Mouse (Mus musculus) liver, adult 2 months (tissue): ENCODE measurements around the gene Cnst. TPM values are rescaled to one million over a fixed set of nuclear protein-coding genes. Genes with fewer than 3 reads are reported as not detected.
A peak's percentile ranks its signal among the peaks of the same experiment; 100 is the strongest.

Experiments used
- DNase-seq: peaks from one replicate; pipeline ENCODE4 v3.0.0-alpha.2; 2011; ENCODE audit warnings: low read depth, low spot score; ENCODE audit errors: extremely low read depth
- H3K27ac ChIP-seq: fragments of 200-500 bp; replicated peaks from 2 replicates; pipeline ENCODE4 v1.5.1; 2012; ENCODE audit warnings: low read depth, mild to moderate bottlenecking, control low read depth, inconsistent platforms, low read length; ENCODE audit not compliant: insufficient read depth
- H3K27me3 ChIP-seq: fragments of 200-500 bp; 2 replicates; pipeline ENCODE4 v1.6.1; 2012; ENCODE audit warnings: mild to moderate bottlenecking, moderate library complexity, low read length, inconsistent platforms; ENCODE audit not compliant: control insufficient read depth, insufficient read depth
- H3K36me3 ChIP-seq: fragments of 200-500 bp; 2 replicates; pipeline ENCODE4 v1.6.1; 2012; ENCODE audit warnings: low read length, inconsistent platforms; ENCODE audit not compliant: control insufficient read depth, insufficient read depth
- H3K4me1 ChIP-seq: fragments of 200-500 bp; 2 replicates; pipeline ENCODE4 v1.6.1; 2011; ENCODE audit warnings: low read length; ENCODE audit not compliant: control insufficient read depth, insufficient read depth
- H3K4me3 ChIP-seq: fragments of 200-500 bp; 2 replicates; pipeline ENCODE4 v1.5.1; 2011; ENCODE audit warnings: low read depth, mild to moderate bottlenecking, control low read depth, low read length, moderate library complexity; ENCODE audit not compliant: insufficient read depth
- H3K79me2 ChIP-seq: fragments of 200-500 bp; 2 replicates; pipeline ENCODE4 v1.6.1; 2012; ENCODE audit warnings: inconsistent platforms, mild to moderate bottlenecking, low read length, moderate library complexity; ENCODE audit not compliant: control insufficient read depth, insufficient read depth
- H3K9ac ChIP-seq: fragments of 200-500 bp; 2 replicates; pipeline ENCODE4 v1.6.1; 2012; ENCODE audit warnings: low read depth, mild to moderate bottlenecking, control low read depth, inconsistent platforms, low read length
- CTCF ChIP-seq: fragments of 200-500 bp; IDR thresholded peaks from 2 replicates; pipeline ENCODE4 v1.5.1; 2011; ENCODE audit warnings: low read depth, low read length, control low read depth
- POLR2A ChIP-seq: fragments of 200-500 bp; IDR thresholded peaks from 2 replicates; pipeline ENCODE4 v1.6.1; 2011; ENCODE audit warnings: low read length, control low read depth; ENCODE audit not compliant: insufficient read depth; ENCODE audit errors: extremely low read depth
- WGBS: fragments of 180-500 bp; shearing (Covaris S2); methylation state at CpG from one replicate; pipeline ENCODE4 v1.1.7; 2018; 5-methylcytosine and 5-hydroxymethylcytosine counted together
- polyA plus RNA-seq: library from polyadenylated mRNA; depleted of rRNA; stranded (reverse); fragments of >200 nt; gene quantifications from 2 replicates; pipeline ENCODE4 v1.2.3, GENCODE M21; 2012
- total RNA-seq: library from RNA; depleted of rRNA; stranded (reverse); fragments of >200 nt; gene quantifications from 2 replicates; pipeline ENCODE4 v1.2.3, GENCODE M21; 2014

Gene Cnst
- total and polyA plus RNA-seq, 2 experiments, result 3.9 to 14.9 TPM

DNA sequence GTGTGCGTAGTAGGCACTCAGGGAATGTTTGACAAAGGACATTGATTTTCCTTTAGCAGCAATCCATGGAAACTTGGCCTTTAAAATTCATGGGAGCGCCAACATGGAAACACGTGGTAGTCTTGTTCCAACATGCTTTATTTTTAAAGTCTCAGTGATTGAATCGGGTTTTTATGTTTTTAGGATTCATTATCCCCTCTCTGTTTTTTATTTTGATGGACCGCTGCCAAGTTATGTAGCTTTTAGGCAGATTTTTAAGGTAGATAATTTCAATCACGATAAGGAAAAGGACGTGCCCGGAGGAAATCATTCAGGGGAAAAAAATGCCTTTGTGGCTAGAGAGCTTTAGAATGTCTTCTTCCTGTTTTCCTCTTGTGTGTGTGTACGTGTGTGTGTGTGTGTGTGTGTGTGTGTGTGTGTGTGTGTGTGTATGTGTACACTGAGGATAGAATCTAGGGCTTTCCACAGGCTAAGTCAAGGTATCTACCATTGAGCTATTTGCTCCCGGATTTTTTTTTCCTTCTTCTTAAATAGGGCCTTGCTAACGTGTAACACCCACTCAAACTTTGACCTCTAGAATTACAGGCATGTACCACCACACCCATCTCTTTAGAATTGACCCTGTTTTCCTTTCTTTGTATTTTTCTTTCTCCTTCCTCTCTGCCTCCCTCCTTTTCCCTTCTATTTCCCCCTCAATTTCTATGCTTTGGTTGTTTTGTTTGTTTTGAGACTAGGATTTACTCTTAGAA lies 13.4 kb downstream of the Cnst start:
- TF ChIP-seq POLR2A, result no peak
- TF ChIP-seq CTCF, result no peak
- WGBS, result 25% methylated on average over 11 of the region's 11 CpGs
- Histone ChIP-seq H3K79me2 (peaks cover 28% of the 10 kb centered on the region), H3K27ac (peak overlapping the region; percentile 96), H3K27me3 (no peaks in the 10 kb centered on the region), H3K4me1 (peaks cover 38% of the 10 kb centered on the region), H3K36me3 (no peaks in the 10 kb centered on the region), H3K9ac (no peak overlapping the region), H3K4me3 (no peak overlapping the region)
- DNase-seq, result peak; percentile 96

DNA sequence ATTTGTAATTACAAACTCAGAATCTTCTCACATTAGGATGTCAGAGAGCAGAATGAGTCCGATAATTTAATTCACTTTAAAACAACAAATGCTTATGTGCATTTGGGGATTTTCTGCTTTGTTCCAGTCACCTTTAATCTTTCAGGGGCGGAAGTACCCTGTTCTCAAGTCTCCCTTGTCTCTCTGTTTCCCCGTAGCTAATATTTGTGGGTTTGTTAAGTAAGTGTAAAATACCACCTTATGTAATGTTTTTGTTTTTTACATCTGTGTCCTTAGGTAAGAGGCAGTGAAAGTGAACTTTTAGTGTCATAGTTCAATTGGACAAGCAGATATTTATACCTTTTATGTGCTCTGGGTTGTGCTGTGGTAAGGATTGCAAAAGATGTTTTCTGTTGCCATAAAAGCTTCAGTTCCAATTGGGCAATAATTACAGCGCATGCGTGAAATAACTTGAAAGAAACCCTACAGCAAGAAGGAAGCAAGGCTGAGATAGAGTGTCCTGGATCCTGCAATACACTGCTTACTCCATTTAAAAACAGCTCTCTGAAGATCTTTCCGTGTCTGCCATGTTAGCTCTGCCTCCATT lies 14.8 kb downstream of the Cnst start:
- Histone ChIP-seq H3K9ac (peak overlapping the region; percentile 33; the same call in 1 of the 2 replicates), H3K4me1 (peaks cover 38% of the 10 kb centered on the region), H3K27me3 (no peaks in the 10 kb centered on the region), H3K27ac (peak overlapping the region; percentile 96), H3K79me2 (peaks cover 28% of the 10 kb centered on the region), H3K36me3 (no peaks in the 10 kb centered on the region), H3K4me3 (no peak overlapping the region)
- TF ChIP-seq POLR2A (no peak), CTCF (no peak)
- WGBS, result 38% methylated on average over 6 of the region's 6 CpGs
- peak; percentile 98 for DNase-seq

DNA sequence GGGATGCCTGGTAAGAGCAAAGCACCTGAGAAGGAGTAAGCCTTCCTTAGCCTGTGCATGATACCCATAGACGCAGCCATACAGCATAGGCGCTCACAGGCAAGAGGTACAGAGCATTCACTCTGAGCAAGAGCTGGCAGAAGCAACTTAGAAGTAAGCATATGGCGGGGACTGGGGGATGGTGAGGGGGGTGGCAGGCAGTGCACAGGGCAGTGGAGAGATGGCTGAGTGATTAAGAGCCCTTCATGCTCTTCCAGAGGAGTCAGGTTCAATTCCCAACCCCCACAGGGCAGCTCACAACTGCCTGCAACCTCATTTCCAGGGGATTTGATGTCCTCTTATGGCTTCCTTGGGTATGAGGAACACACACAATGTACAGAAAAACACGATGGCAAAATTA lies 17.0 kb downstream of the Cnst start:
- WGBS, result 88% methylated on average over 4 of the region's 4 CpGs
- H3K79me2 ChIP-seq, result peaks cover 32% of the 10 kb centered on the region

DNA sequence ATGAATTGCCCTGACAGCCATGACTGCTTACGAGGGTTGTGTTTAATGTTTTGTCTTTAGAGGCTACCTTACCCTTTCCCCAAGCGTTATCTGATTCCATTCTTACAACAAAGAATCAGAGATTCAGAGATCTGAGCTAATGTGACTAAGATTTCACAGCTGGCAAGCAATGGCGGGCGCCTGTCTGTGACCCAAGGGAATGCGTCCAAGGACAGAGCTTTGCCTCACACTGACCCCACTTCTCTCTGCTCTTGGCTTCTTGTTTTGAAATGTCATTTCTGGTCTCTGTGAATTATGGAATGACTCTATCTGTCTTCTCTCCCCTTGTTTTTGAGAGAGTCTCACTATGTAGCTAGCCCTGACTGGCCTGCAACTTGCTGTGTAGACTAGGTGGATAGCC lies 17.8 kb downstream of the Cnst start:
- H3K27ac ChIP-seq, result peak overlapping the region; percentile 61
- peak; percentile 77 for DNase-seq
- H3K36me3 ChIP-seq, result no peaks in the 10 kb centered on the region
- H3K9ac ChIP-seq, result no peak overlapping the region
- H3K27me3 ChIP-seq, result no peaks in the 10 kb centered on the region
- no peak overlapping the region for H3K4me3 ChIP-seq
- TF ChIP-seq POLR2A (no peak), CTCF (0 out of 2 replicates have a peak, but pooled peaks have one; percentile 12)
- peaks cover 28% of the 10 kb centered on the region for H3K4me1 ChIP-seq
- 20% methylated on average over 5 of the region's 5 CpGs for WGBS
- peaks cover 28% of the 10 kb centered on the region for H3K79me2 ChIP-seq

More for the DNA sequence above, 17.0 kb downstream of the Cnst start:
- peaks cover 24% of the 10 kb centered on the region for H3K4me1 ChIP-seq
- H3K36me3 ChIP-seq, result no peaks in the 10 kb centered on the region
- no peak overlapping the region for H3K27ac ChIP-seq
- TF ChIP-seq CTCF (no peak), POLR2A (no peak)
- no peak overlapping the region for H3K4me3 ChIP-seq
- H3K27me3 ChIP-seq, result no peaks in the 10 kb centered on the region
- no peak overlapping the region for H3K9ac ChIP-seq
- no peak for DNase-seq

DNA sequence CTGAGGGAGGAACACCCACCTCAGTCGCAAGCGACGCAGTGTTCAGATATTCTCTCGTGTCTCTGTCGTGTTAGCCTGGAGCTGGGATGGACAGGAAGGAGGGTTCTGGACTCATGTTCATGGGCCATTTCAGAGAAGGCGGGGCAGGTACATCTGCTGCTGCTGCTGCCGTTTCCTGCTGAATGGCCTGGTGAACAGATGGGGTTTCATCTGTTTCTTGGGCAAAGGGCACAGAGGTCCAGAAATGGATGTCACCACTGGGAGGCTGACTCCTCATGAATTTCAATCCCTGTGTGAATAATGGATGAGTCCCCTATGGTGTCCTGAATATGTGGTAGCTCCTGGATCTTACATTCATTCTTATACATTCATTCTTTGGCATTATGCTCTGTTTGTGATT lies 21.4 kb downstream of the Cnst start:
- Histone ChIP-seq H3K27ac (no peak overlapping the region), H3K79me2 (peaks cover 21% of the 10 kb centered on the region), H3K36me3 (no peaks in the 10 kb centered on the region), H3K4me3 (no peak overlapping the region), H3K27me3 (no peaks in the 10 kb centered on the region), H3K4me1 (peaks cover 24% of the 10 kb centered on the region), H3K9ac (no peak overlapping the region)
- DNase-seq, result no peak
- no peak for TF ChIP-seq CTCF
- no peak for TF ChIP-seq POLR2A
- WGBS, result 69% methylated on average over 7 of the region's 7 CpGs

DNA sequence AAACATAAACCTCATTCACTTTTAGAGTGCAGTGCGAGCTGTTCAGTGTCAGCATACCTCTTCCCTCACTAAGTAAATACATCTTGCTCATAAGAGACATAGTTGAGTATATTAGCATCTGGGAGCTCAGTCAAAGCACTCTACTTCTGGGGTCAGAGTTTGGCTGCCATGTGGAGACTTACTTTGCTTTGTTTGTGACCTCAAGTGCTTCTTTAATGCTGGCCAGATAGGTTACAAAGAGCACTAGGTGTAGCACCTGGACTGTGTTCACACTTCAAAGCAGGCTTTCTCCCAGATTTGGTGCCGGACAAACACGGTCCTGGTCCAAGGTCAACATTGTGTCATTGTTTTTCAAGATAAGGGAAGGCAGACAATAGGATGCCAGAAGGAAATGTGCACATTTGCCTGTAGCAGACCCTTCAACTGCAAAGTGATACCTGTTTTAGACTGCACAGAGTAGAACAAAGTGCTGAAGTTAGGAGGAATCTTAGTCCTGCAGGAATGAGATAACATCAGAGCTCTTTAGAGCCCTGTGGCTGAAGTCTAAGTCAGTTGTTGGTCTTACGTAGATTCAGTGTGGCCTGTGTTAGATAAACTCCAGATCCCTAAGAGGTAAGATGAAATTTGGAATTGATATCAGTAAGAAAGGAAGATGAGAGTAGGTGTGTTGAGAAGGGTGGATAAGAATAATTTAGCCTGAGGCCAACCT lies 22.7 kb downstream of the Cnst start:
- H3K79me2 ChIP-seq, result peaks cover 19% of the 10 kb centered on the region
- no peak overlapping the region for H3K4me3 ChIP-seq
- no peak overlapping the region for H3K27ac ChIP-seq
- H3K9ac ChIP-seq, result no peak overlapping the region
- 34% methylated on average over 4 of the region's 4 CpGs for WGBS
- H3K4me1 ChIP-seq, result peaks cover 24% of the 10 kb centered on the region
- no peaks in the 10 kb centered on the region for H3K27me3 ChIP-seq
- no peak for TF ChIP-seq CTCF
- no peak for TF ChIP-seq POLR2A
- peak; percentile 85 for DNase-seq
- no peaks in the 10 kb centered on the region for H3K36me3 ChIP-seq
